Mouse (Mus musculus) liver (tissue): ENCODE data around the gene Pcx.

ENCODE experiments used
- DNase-seq: peaks from one replicate; pipeline ENCODE4 v3.0.0-alpha.2; 2020; ENCODE audit warnings: mixed read lengths

Pcx gene

DNA sequence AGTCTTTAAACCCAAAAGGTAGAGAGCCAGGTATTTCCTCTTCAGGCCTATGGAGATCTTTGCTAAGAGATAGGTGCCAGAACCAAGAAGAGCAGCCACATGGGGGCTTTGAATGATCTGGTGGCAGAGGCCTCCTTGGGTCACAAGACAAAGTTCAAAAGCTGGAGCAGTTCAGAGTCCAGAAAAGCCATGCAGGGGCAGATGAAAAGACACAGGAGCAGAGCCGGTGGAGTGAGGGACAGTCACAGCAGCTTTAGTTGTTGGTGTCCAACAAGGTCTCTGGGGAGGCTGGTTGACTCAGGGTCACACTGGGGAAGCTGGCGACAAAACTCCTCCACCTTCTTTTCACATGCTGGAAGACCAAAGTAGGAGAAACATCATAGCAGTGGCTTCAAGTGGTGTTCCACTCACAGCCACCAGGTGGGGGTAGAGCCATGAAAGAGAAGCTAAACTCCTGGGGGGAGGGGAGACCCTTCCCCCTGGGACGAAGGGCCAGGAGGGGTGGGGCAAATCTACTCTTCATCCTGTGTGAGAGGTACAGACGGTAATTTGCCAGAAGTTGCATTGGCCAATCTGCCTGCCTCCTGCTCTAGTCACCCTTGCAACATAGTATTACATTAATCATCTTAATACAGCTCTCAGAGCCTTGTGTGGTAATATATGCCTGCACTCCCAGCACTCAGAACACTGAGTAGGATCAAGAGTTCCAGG lies 12.9 kb upstream of the Pcx start:
- peak; percentile 80 for DNase-seq

DNA sequence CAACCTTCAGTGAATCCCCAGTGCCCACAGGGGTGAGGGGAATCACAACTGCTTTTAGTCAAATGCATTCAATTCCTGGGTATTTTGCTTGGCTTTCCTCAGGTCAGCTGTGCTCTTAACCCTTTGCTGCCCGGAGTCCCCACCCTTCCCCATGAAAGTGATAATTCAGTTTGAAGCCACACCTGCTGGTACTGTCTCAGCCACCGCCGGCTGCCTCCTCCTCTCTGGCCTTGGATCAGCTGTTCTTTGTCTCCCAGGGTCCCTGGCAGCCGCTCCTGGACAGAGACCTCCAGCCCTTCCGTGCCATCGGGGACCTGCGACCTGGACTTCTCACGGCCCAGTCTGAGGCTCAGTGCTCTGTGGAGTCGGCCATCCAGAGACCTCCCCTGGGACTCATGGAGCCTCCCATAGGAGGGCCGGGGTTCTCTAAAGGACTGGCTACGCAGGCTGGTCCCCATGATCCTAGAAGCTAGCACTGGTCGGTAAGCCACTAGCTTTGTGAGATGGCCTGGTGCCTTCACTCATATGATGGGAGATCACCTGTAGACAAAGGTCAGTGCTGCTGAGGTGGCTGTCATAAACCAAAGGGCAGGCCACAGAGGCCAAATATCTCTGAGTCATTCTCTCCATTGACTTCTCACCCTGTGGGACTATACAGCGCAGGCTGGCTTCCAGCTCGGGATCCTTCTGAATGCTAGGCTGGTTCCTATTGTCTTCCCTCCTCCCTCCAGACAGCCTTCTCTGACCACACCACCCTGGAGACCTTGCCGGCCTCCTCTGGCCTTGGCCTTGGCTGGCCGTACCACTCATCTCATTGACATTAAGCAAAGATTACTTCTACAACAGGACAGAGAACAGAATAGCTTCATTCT lies 12.0 kb upstream of the Pcx start, which contains the start of gene 2010003K11Rik:
Gene 2010003K11Rik (minus strand): TSS at position 522 of the 872 bp plus-strand sequence.
- no peak for DNase-seq

DNA sequence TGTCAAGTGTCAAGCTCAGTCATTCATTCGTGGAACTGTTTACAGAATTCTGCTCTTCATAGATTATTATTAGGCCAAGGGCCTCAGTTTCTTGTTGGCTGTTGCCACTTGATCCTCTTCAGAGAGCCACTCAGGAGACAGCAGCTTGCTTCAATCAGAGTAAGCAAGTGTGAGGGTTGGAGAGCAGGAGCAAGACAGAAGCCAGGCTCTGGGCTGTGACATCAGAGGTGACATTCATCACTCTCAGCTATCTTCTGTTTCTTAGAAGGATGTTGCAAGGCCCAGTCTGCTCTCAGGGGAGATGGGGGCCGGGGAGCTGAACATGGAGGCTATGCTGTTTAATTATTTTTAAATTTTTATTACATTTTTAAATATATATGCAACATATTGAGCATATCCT lies 7.6 kb upstream of the Pcx start:
- DNase-seq, result no peak

DNA sequence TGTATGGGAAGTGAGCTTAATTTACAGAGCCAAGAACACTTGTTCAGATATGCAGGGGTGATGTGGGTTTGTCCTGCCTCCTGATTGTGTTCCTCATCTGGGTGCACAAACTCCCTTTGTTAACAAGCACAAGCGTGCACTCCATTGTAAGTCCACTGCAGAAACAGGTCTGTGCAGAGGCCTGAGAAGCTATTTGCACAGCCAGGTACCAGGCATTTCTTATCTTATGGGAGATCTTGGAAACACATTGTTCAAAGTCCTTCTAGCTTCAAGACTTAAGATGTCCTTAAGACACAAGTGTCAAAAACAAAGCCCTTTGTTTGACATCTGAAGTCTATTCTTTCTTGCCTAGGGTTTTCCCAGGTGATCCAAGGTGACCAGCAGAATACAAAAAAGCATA lies 5.4 kb upstream of the Pcx start:
- DNase-seq, result no peak

DNA sequence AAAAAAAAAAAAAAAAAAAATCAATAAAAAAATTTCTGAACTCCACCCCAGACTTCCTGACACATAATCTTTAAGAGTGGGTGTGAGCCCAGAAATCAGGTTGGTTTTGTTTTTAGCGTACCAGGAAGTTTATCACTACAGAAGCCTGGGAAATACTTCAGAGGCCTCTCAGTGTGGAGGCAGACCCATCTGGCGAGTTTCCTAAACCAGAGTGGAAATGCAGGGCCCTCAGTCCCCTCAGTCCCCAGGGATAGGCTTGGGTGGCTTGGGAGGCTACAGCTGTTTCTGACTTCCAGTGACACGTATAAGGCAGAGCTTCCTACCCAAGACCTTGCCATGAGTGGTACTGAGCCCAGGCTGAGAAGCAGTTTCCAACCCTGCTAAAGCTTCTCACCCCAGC lies 2.5 kb upstream of the Pcx start:
- no peak for DNase-seq

DNA sequence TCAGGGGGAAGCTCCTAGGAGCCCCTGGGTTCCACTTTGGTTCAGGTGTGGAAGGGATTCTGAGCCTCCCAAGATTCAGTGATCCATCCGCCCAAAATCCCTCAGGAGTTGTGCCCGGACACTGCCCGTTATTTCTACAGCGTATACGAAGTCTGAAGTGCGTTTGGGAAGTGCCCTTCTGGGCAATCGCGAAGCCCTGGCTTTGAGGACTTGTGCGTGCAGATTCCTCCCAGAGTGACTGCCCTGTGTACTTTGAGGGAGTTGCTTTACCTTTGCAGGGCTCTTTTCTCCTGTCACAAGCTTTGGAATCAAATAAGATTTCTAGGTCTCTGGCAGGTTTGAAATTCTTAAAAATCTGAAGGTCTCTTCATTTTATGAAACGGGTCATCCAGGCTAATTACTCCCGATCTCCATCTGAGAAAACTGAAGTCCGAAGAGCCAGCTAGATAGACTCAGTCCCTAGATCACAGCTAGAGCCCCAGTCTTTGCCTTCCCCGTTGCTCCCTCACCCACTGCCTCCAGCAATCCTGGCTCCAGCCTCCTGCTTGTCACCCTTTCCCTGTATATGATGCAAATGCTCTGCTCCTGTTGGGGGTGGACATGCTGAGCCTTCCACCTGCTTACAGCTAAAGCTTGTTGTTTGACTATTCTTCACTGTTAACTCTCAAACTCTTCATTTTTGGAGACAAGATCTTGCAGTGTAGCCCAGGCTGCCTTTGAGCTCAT lies 1.0 kb downstream of the Pcx start:
- no peak for DNase-seq

DNA sequence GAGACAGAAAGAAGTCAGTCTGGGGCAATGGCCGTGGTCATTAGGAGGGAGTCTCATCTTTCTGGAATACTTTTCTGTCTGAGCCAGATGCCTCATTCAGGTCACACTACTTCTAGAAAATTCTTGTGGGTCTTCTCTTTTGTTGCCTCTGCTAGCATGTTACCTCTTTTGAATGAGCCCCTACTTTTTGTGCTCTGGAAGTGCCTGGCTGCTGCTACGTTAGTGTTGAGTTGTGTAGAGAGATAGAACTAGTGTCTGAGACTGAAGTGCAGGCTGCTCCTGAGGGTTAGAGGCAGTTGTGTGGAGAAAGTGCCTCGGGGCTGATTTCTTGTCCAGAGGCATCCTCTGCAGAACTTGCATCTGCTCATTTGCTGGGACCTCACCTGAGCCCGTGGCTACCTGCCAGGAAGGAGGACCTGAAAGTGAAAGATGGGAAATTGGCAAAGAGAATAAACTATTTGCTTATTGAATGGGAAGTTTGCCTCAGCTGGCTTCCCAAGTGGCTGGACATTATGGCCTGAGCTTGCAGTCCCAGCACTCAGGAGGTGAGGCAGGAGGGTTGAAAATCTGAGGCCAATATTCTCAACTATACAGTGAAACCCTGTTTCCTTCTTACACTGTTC lies 3.1 kb downstream of the Pcx start:
- DNase-seq, result no peak

DNA sequence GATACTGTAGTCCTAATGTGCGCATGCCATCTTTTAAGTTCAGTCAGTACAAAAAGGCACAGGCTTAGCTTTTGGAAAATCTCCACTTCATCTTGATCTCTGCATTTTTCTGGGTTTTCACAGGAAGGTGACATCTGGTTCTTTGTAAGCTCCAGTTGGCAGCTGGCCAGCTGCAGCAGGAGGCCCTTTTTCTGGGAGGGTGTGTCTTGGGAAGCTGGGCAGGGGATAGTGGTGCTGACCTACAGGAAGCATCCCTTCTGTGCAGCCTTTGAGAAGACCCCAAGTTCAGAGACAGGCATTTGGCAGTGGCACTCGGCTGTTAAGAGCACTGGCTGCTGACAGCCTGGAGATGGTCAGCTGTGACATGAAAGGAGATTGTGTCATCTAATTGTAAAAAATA lies 5.5 kb downstream of the Pcx start:
- no peak for DNase-seq

DNA sequence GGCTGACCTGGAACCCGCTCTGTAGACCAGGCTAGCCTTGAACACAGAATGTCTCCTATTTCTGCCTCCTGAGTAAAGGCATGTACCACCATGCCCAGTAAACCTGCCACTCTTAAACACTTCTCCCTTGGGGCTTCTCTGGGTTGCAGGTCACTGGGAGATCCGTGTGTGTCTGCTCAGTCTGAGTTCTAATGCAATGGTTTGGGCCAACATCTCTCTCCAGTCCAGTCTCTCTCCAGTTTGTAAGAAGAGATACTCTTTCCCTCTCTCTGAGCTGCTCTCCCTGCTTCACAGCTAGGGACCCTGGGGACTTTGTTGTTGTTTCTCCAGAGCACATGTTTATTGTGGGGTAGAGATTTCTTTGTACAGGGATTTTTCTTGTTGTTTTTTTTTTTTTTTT lies 6.0 kb downstream of the Pcx start:
- DNase-seq, result no peak

DNA sequence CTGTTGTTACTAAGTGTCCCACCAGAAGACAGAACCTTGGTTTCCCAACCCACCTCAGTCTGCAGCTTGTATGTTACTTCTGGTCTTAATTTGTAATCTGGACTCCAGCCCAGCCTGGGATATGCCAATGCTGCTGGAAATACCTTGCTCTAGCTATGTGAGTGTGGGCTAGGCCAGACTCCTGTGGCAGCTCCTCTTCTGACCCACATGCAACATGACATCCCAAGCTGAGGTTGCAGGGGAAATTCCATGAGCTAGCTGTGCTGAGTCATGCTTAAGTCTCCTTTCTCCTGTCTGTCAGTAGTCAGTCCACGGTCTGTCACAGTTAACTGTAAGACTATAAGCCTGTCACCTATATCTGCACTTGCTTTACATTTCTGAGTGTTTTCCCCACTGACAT lies 7.2 kb downstream of the Pcx start:
- no peak for DNase-seq

DNA sequence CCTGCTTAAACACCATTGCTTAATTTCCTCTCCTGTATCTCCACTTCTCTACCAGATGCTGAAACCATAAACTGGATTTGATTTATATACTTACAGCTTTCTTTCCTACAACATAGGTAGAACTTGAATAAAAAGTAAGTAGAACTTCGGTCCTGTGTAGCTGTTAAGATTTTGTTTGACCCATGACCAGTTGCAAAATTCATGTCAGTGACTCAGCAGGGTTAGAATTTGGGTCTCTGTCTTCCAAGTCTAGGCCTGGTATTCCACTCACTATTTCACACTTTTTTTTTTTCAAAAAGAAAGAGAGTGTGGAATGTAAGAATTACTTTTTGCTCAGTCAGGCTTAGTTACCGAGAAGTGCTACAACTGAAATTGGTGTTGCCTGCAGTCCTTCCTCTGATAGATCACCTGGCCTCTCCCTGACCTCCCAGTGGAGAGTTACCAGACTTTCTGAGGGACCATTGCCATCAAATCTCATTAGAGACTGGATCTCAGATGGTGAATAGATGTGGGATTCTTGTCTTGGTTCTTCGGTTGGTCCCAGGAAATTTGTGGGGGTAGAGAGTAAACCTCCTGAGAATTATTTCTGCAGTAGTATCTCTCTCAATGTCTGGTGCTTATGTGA lies 11.3 kb downstream of the Pcx start:
- no peak for DNase-seq

DNA sequence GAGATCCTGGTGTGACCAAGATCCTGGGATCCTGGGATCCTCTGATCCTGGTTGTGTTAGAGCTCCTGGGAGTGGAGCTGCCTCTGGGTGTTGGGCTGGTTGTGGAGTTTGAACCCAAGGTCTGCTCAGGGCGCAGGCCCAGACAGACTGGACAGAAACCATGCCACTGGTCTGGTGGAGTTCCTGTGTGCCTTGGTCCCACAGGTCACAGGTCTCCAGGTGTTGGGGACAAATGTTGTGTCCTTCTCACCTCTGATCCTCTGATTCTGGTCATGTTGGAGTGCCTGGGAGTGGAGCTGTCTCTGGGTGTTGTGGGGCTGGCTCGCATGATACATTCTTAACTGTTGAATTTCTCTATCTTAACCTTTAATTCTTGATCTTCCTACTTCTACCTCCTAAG lies 24.4 kb downstream of the Pcx start:
- no peak for DNase-seq

DNA sequence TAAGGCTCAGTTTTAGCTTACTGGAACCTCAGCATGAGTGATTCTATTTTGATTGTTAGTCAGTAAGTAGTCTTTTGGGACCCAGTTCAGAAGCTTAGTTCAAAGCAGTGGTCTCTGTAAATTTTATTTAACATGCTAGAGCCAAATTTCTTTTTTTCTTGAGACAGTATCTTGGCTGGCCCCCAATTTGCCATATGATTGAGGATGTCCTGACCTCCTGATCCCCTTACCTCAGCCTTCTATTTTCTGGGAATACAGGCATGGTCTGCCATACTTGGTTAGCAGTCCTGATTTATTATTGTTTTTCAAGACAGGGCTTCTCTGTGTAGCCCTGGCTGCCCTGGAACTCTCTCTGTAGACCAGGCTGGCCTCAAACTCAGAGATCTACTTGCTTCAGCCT lies 25.6 kb downstream of the Pcx start:
- no peak for DNase-seq

DNA sequence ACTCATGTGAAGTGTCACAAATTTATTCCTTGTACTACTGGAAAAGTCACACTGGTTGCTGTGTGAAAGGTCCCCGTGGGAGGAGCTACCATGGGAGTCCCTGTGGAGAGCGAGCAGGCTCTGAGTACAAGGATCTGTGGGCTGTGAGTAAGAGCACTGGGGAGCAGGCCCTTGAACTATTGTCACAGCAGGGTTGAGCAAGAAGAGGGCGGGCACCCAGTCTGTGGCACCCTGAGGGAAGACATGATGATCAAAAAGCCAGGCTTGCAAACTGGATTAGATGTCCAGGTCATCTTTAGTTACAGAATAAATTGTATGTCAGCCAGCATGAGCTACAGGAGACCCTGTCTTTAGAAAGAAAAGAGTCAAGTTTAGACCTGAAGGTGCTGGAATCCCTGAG lies 26.3 kb downstream of the Pcx start:
- no peak for DNase-seq

DNA sequence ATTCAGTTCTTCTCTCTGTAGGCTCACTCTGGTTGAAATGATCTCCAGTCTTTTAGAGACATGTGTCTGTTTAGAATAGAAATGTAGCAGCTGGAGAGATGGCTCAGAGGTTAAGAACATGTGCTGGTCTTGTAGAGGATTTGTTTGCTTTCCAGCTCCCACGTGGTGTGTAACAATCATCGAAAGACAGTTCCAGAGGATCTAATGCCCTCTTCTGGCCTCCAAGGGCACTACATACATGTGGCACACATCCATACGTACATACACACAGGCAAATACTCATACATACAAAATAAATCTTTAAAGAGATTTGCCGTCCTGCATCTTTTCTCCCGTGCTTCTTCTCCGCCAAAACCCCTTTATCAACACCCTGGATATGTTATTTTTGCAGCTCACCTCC lies 30.0 kb downstream of the Pcx start:
- no peak for DNase-seq

DNA sequence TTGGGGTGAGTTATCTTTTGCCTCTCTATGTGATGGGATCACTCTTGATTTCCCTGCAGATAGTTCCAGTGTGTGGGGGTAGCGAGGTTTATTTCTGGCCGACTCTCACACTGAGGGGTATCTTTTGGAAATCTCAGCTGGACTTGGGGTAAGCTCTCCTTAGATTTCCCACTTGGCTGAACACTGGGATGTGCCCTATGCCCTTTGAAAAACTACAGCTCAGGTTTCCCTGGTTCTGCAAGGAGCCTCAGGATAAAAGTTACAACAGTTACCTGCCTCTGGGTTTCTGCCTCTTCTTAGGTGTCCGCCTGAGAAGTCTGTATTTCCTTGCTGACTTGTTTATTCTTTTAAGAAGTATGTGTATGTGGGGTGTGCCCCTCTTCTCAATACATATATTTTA lies 30.7 kb downstream of the Pcx start:
- DNase-seq, result no peak

DNA sequence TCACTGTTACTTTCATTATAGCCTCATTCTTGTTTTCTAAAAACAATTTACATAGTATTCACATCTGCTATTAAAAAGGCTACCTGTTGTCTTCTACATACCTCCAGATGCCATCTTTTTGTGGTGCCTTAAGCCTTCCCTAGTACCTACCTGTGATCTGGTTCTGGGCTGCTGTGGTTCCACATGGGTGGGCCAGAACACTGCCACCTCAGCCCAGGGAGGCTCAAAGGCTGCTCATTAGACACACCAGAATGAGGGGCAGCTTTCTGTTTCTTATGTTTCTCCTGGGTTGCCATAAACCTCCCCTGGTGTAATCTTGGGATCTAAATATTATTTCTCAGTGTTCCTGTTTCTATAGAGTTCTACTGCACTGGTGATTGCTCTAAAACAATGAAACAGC lies 31.8 kb downstream of the Pcx start:
- DNase-seq, result no peak

DNA sequence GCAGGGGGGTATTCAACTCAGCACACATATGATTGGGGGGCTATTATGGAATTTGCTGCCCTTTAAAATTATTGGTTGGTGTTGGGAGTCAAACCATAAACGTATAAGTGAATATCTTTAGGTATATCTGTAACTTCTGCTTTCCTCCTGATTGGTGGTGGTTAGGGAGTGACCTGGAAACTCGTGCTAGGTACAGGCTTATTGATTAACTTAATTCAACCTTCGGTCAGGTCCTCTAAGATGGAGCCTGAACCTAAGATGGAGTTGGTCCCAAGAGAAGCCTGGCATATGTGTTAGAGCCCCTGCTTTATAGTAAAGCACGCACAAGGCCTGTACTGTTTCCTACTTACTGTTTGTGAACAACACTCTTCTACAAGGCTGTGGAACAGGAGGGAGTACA lies 34.8 kb downstream of the Pcx start:
- no peak for DNase-seq

DNA sequence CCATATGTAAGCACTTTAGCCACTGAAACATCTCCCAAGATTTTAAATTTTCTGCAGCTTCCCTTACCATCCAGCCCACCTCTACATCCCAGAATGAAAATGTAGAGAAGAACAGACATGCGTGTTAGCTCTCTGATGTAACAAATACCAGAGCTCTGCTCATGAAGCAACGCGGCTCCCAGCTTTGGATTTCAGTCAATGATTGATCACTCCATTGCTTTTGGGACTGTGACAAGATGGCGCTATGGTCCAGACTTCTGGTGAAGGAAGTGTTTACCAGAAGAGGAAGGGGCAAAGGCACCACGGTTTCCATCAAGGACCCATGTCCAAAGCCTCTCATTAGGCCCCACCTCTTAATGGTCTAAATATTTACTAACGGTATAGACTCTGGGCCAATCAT lies 35.6 kb downstream of the Pcx start:
- DNase-seq, result no peak

DNA sequence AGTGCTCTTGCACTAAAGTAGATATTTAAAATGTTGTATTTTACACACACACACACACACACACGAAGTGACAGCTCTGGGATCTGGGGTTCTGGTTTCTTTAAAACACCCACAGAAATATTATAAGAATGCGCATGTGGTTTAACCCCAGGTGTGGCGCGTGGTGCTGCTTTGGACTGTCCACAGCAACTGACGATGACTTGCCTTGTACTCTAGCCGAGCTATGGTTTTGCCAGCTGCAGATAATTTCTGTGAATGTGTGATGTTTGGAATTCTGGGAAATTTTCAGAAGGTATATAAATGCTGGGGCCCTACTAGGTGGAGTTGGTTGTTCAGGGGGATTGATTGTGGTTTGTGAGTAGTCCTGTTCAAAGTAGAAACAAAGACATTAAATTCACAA lies 37.5 kb downstream of the Pcx start:
- no peak for DNase-seq

DNA sequence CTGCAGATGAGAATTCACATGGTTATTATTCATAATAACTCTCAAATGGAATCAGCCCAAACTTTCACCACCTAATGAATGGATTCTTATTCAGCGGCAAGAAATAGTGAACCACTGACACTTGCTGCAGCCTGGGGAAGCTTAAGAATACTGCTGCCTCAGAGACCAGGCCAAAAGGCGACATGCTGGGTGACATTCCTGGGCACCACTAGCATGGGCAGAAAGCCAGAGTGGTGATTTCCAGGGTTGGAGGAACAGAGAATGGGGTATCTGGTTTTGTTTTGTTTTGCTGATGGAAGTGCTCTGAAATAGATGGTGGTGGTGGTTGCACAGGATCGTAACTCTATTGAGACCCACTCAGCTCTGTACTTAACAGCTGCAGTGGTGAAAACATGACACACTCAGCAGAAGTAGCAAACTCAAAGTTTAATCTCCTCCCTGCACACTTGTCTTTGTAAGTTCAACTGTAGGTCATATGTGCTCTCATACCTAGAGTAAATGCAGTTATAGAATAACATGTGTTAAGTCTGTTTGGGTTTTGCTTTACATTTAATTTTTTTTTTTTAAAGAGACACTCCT lies 38.1 kb downstream of the Pcx start:
- DNase-seq, result no peak

DNA sequence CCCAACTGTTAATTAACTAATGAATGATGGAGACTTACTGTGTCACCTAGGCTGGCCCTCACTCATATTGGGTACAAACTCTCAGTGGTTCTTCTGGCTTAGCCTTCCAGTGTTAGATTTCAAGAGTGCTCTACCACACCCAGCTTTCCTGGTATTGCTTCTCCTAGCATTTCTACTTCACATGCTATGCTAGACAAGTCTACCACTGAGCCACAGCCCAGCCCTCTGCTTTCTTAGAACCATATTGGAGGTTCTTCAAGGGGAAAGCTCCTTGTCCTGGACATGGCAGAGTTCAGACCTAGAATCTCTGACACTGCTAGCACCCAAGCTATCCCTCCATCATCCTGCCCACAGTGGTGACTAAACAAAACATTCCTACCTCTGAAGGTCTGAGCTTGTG lies 44.0 kb downstream of the Pcx start:
- peak; percentile 62 for DNase-seq

DNA sequence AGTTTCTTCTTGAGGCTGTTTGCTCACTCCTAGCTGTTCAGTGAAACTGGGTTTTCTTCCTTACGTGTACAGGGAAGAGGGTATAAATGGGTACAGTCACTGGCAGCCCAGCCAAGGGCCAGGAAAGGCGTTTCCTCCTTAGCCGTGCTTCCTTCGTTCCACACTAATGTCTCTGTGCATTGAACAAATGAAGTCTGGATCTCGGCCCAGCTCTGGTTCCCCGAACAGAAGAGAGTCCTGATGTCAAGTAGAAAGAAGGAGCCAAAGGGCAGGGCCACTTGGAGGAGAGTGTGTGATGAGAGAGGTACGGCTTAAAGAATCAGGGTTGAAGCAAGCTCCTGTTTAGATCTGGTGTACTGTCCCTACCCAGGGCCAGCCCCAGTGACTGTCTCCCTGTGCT lies 44.8 kb downstream of the Pcx start:
- no peak for DNase-seq
